ENCODE assay signal across 8 mouse cellular contexts in genomic region chr13:37459957-37460930, GRCm38 (mm10).
DNase-seq lines count a peak whose midpoint lies in the region; ATAC-seq and TF ChIP-seq lines count a peak whose summit lies in the region.

No protein-coding gene starts in this region.

- H3K27ac ChIP-seq in intestine, embryonic 16.5 days (ENCODE audit: low read length), result peak overlapping the region; percentile 70
- H3K27ac ChIP-seq in lung, embryonic 14.5 days (ENCODE audit: low read depth), result peak overlapping the region; percentile 55; the same call in 1 of the 2 replicates

- peaks cover 37% of the 10 kb centered on the region for H3K4me1 ChIP-seq in intestine, embryonic 16.5 days (ENCODE audit: control insufficient read depth, insufficient read depth, low read length)
- peaks cover 39% of the 10 kb centered on the region for H3K4me1 ChIP-seq in lung, embryonic 14.5 days (ENCODE audit: insufficient read depth)

- no peak overlapping the region for H3K9ac ChIP-seq in intestine, embryonic 16.5 days (ENCODE audit: low read depth, low read length)
- no peak overlapping the region for H3K9ac ChIP-seq in lung, embryonic 14.5 days

- H3K27me3 ChIP-seq in intestine, embryonic 16.5 days (replicated peaks; ENCODE audit: control insufficient read depth, insufficient read depth, low read length), result no peaks in the 10 kb centered on the region
- H3K27me3 ChIP-seq in lung, embryonic 14.5 days (ENCODE audit: insufficient read depth, low read length), result no peaks in the 10 kb centered on the region

- H3K4me3 ChIP-seq in intestine, embryonic 16.5 days (ENCODE audit: low read length), result no peak overlapping the region
- no peak overlapping the region for H3K4me3 ChIP-seq in lung, embryonic 14.5 days (ENCODE audit: low read depth, low read length)

- peak; percentile 76 for DNase-seq in adrenal gland, postnatal 14 days
- DNase-seq in adrenal gland, adult 8-10 months, result no peak
- DNase-seq in gastrocnemius, adult 18-20 months (ENCODE audit: low spot score), result peak; percentile 85
- peak; percentile 92 for DNase-seq in lung, embryonic 14.5 days
- DNase-seq in frontal cortex, postnatal 14 days (ENCODE audit: low spot score in 2 of 2), result no peak
- DNase-seq in retina, embryonic 14.5 days (ENCODE audit: low spot score), result no peak

- no peaks in the 10 kb centered on the region for H3K9me3 ChIP-seq in intestine, embryonic 16.5 days (ENCODE audit: control insufficient read depth, low read length)
- no peaks in the 10 kb centered on the region for H3K9me3 ChIP-seq in lung, embryonic 14.5 days (ENCODE audit: low read depth, low read length)

- no peak for TF ChIP-seq CTCF in lung, embryonic 14.5 days (IDR thresholded peaks at IDR 0.05; ENCODE audit: low read depth)

- no peak overlapping the region for H3K4me2 ChIP-seq in intestine, embryonic 16.5 days (ENCODE audit: low read depth, low read length)
- no peak overlapping the region for H3K4me2 ChIP-seq in lung, embryonic 14.5 days

- ATAC-seq in intestine, embryonic 16.5 days, result peak; percentile 77
- ATAC-seq in lung, embryonic 14.5 days (ENCODE audit: insufficient read depth), result peak; percentile 58; the same call in 1 of the 2 replicates
- ATAC-seq in granulocyte monocyte progenitor cell, adult 5-6 weeks (replicated peaks; ENCODE audit: poor library complexity, severe bottlenecking), result no peak

- WGBS in intestine, embryonic 16.5 days, result 64% methylated on average over 28 of the region's 28 CpGs
- WGBS in lung, embryonic 14.5 days, result 54% methylated on average over 28 of the region's 28 CpGs

- H3K36me3 ChIP-seq in intestine, embryonic 16.5 days (ENCODE audit: control insufficient read depth, insufficient read depth, low read length), result no peaks in the 10 kb centered on the region
- no peaks in the 10 kb centered on the region for H3K36me3 ChIP-seq in lung, embryonic 14.5 days (ENCODE audit: insufficient read depth)

Comparison
In these comparisons a context has a peak if more than half of its experiments do, and no peak if none do; other contexts are left out.
1. DNase-seq: peak in adrenal gland, postnatal 14 days (single experiment), gastrocnemius, adult 18-20 months (single experiment) and lung, embryonic 14.5 days (single experiment); none in adrenal gland, adult 8-10 months (single experiment), frontal cortex, postnatal 14 days (0 of 2) and retina, embryonic 14.5 days (single experiment).